Mouse (Mus musculus) forebrain, postnatal 0 days (tissue): ENCODE results near the gene Ltbp3. TPM values are rescaled to one million over a fixed set of nuclear protein-coding genes. Genes with fewer than 3 reads are reported as not detected.

Experiments used
- ATAC-seq: fragments of 200-750 bp; cut with Nextera tagmentation; 2 replicates; pipeline ENCODE4 v1.8.0; 2017; ENCODE audit warnings: mild to moderate bottlenecking, moderate library complexity
- DNase-seq: peaks from one replicate; pipeline ENCODE4 v3.0.0-alpha.2; 2015
- H3K27ac ChIP-seq: fragments of 300-500 bp; sonication (generic); 2 replicates; pipeline ENCODE4 v1.5.1; 2014; ENCODE audit warnings: low read depth, mild to moderate bottlenecking, antibody characterized with exemption, low read length, moderate library complexity, mixed read lengths
- H3K27me3 ChIP-seq: fragments of 300-500 bp; sonication (generic); 2 replicates; pipeline ENCODE4 v1.6.1; 2014; ENCODE audit warnings: mild to moderate bottlenecking, low read length, mixed read lengths; ENCODE audit not compliant: insufficient read depth
- H3K36me3 ChIP-seq: fragments of 300-500 bp; sonication (generic); 2 replicates; pipeline ENCODE4 v1.6.1; 2014; ENCODE audit warnings: mild to moderate bottlenecking, moderate library complexity; ENCODE audit not compliant: insufficient read depth
- H3K4me1 ChIP-seq: fragments of 300-500 bp; sonication (generic); 2 replicates; pipeline ENCODE4 v1.6.1; 2014; ENCODE audit warnings: antibody characterized with exemption; ENCODE audit not compliant: insufficient read depth
- H3K4me2 ChIP-seq: fragments of 300-500 bp; sonication (generic); 2 replicates; pipeline ENCODE4 v1.6.1; 2014; ENCODE audit warnings: low read depth, mild to moderate bottlenecking, moderate library complexity
- H3K4me3 ChIP-seq: fragments of 300-500 bp; sonication (generic); 2 replicates; pipeline ENCODE4 v1.5.1; 2014; ENCODE audit warnings: low read depth, low read length, mixed read lengths
- H3K9ac ChIP-seq: fragments of 300-500 bp; sonication (generic); 2 replicates; pipeline ENCODE4 v1.6.1; 2014; ENCODE audit warnings: mild to moderate bottlenecking
- H3K9me3 ChIP-seq: fragments of 300-500 bp; sonication (generic); 2 replicates; pipeline ENCODE4 v1.6.1; 2016; ENCODE audit warnings: low read length
- CTCF ChIP-seq: sonication (generic); IDR thresholded peaks from 2 replicates; pipeline ENCODE4 v1.5.1; 2016; ENCODE audit warnings: antibody characterized with exemption, control low read depth, low read depth
- WGBS: fragments of 180-500 bp; shearing (Covaris S2); extraction: QIAGEN DNeasy Blood & Tissue Kit; methylation state at CpG from one replicate; pipeline ENCODE4 v1.1.7; 2014; 5-methylcytosine and 5-hydroxymethylcytosine counted together
- polyA plus RNA-seq: library from polyadenylated mRNA; unstranded; fragments of >200 nt; fragmentation: Nextera tagmentation; extraction: Ambion mirVana; gene quantifications from 2 replicates; pipeline ENCODE4 v1.2.1, GENCODE M21; 2015
- total RNA-seq: library from RNA; depleted of rRNA; stranded (reverse); fragments of >200 nt; gene quantifications from 2 replicates; pipeline ENCODE4 v1.2.3, GENCODE M21; 2014; rRNA removed

The Ltbp3 gene
- total and polyA plus RNA-seq, 2 experiments from 2014 or later = 12.4 to 22.7 TPM

GRCm38 (mm10) chr19:5803041-5803880 is 62.6 kb downstream of the Ltbp3 start:
- peaks cover 16% of the 10 kb centered on the region for H3K4me1 ChIP-seq
- H3K36me3 ChIP-seq = no peaks in the 10 kb centered on the region

GRCm38 (mm10) chr19:5803881-5804279 is 63.2 kb downstream of the Ltbp3 start:
- Histone ChIP-seq H3K27ac (peak overlapping the region; percentile 100), H3K9me3 (no peaks in the 10 kb centered on the region), H3K9ac (peak overlapping the region; percentile 57), H3K4me2 (peak overlapping the region; percentile 98), H3K4me1 (peaks cover 16% of the 10 kb centered on the region), H3K27me3 (no peaks in the 10 kb centered on the region), H3K36me3 (no peaks in the 10 kb centered on the region), H3K4me3 (peak overlapping the region; percentile 86)
- peak; percentile 44 for ATAC-seq
- DNase-seq = no peak
- WGBS = under 1% methylated on average over 16 of the region's 16 CpGs
- peak; percentile 7; the same call in 1 of the 2 replicates for TF ChIP-seq CTCF

More at GRCm38 (mm10) chr19:5803041-5803880, 62.6 kb downstream of the Ltbp3 start:
- peak overlapping the region; percentile 98 for H3K4me2 ChIP-seq
- WGBS = 2% methylated on average over 67 of the region's 67 CpGs
- H3K27ac ChIP-seq = peak overlapping the region; percentile 100
- no peaks in the 10 kb centered on the region for H3K27me3 ChIP-seq
- no peaks in the 10 kb centered on the region for H3K9me3 ChIP-seq
- DNase-seq (peak; percentile 100), ATAC-seq (peak; percentile 97)
- no peak for TF ChIP-seq CTCF
- H3K9ac ChIP-seq = peak overlapping the region; percentile 97
- H3K4me3 ChIP-seq = peak overlapping the region; percentile 86

GRCm38 (mm10) chr19:5804371-5804899 is 63.7 kb downstream of the Ltbp3 start:
- H3K4me3 ChIP-seq = no peak overlapping the region
- no peak for TF ChIP-seq CTCF
- peak overlapping the region; percentile 57 for H3K9ac ChIP-seq
- H3K27me3 ChIP-seq = no peaks in the 10 kb centered on the region
- H3K4me2 ChIP-seq = peak overlapping the region; percentile 98
- H3K4me1 ChIP-seq = peaks cover 16% of the 10 kb centered on the region
- no peaks in the 10 kb centered on the region for H3K9me3 ChIP-seq
- ATAC-seq (no peak), DNase-seq (no peak)
- H3K36me3 ChIP-seq = no peaks in the 10 kb centered on the region
- peak overlapping the region; percentile 100 for H3K27ac ChIP-seq
- 28% methylated on average over 8 of the region's 8 CpGs for WGBS

GRCm38 (mm10) chr19:5806051-5806808 is 65.5 kb downstream of the Ltbp3 start:
- no peak overlapping the region for H3K4me2 ChIP-seq

GRCm38 (mm10) chr19:5806809-5807205 is 66.1 kb downstream of the Ltbp3 start:
- WGBS = 27% methylated on average over 6 of the region's 6 CpGs
- H3K27ac ChIP-seq = peak overlapping the region; percentile 45; the same call in 1 of the 2 replicates
- no peak for DNase-seq
- H3K27me3 ChIP-seq = no peaks in the 10 kb centered on the region
- no peak overlapping the region for H3K9ac ChIP-seq
- no peak overlapping the region for H3K4me2 ChIP-seq
- no peaks in the 10 kb centered on the region for H3K9me3 ChIP-seq
- H3K4me3 ChIP-seq = no peak overlapping the region
- ATAC-seq = no peak
- H3K4me1 ChIP-seq = peaks cover 39% of the 10 kb centered on the region
- H3K36me3 ChIP-seq = no peaks in the 10 kb centered on the region
- no peak for TF ChIP-seq CTCF

More at GRCm38 (mm10) chr19:5806051-5806808, 65.5 kb downstream of the Ltbp3 start:
- ATAC-seq (no peak), DNase-seq (no peak)
- no peak for TF ChIP-seq CTCF
- H3K4me1 ChIP-seq = peaks cover 33% of the 10 kb centered on the region
- H3K36me3 ChIP-seq = no peaks in the 10 kb centered on the region
- no peaks in the 10 kb centered on the region for H3K27me3 ChIP-seq
- no peak overlapping the region for H3K4me3 ChIP-seq
- H3K9ac ChIP-seq = no peak overlapping the region
- peak overlapping the region; percentile 70 for H3K27ac ChIP-seq
- WGBS = 8% methylated on average over 8 of the region's 8 CpGs
- no peaks in the 10 kb centered on the region for H3K9me3 ChIP-seq

GRCm38 (mm10) chr19:5807740-5808139 is 67.0 kb downstream of the Ltbp3 start:
- no peaks in the 10 kb centered on the region for H3K36me3 ChIP-seq
- no peak overlapping the region for H3K4me3 ChIP-seq
- peaks cover 45% of the 10 kb centered on the region for H3K4me1 ChIP-seq
- no peaks in the 10 kb centered on the region for H3K9me3 ChIP-seq
- no peak for DNase-seq
- 73% methylated on average over 2 of the region's 3 CpGs for WGBS
- no peak for TF ChIP-seq CTCF
- ATAC-seq = no peak
- H3K27ac ChIP-seq = no peak overlapping the region
- no peak overlapping the region for H3K9ac ChIP-seq
- H3K4me2 ChIP-seq = no peak overlapping the region
- no peaks in the 10 kb centered on the region for H3K27me3 ChIP-seq

Other genes with a start within 250 kb of the Ltbp3 start
- 5.0 and 5.2 TPM in 2 replicates for gene 1700020D05Rik, start 237.1 kb upstream of the Ltbp3 start, total RNA-seq
- gene 1700020D05Rik, start 237.1 kb upstream of the Ltbp3 start, polyA plus RNA-seq = not detected in 2 replicates
- gene Snx32, start 230.4 kb upstream of the Ltbp3 start, total RNA-seq = 77.7 and 85.6 TPM in 2 replicates
- 64.1 and 68.1 TPM in 2 replicates for gene Snx32, start 230.4 kb upstream of the Ltbp3 start, polyA plus RNA-seq
- not detected in 2 replicates for gene Ovol1, start 180.3 kb upstream of the Ltbp3 start, total RNA-seq
- 0.11 and 0.21 TPM in 2 replicates for gene Ovol1, start 180.3 kb upstream of the Ltbp3 start, polyA plus RNA-seq
- 9.0 and 9.5 TPM in 2 replicates for gene Ap5b1, start 172.9 kb upstream of the Ltbp3 start, total RNA-seq
- 1.2 and 1.6 TPM in 2 replicates for gene Ap5b1, start 172.9 kb upstream of the Ltbp3 start, polyA plus RNA-seq
- 29.0 and 34.1 TPM in 2 replicates for gene Rnaseh2c, start 139.0 kb upstream of the Ltbp3 start, total RNA-seq
- 49.8 and 59.9 TPM in 2 replicates for gene Rnaseh2c, start 139.0 kb upstream of the Ltbp3 start, polyA plus RNA-seq
- gene Kat5, start 130.7 kb upstream of the Ltbp3 start, total RNA-seq = 131 and 150 TPM in 2 replicates
- gene Kat5, start 130.7 kb upstream of the Ltbp3 start, polyA plus RNA-seq = 62.8 and 72.6 TPM in 2 replicates
- 23.2 and 34.8 TPM in 2 replicates for gene Rela, start 103.4 kb upstream of the Ltbp3 start, total RNA-seq
- 26.8 and 32.3 TPM in 2 replicates for gene Rela, start 103.4 kb upstream of the Ltbp3 start, polyA plus RNA-seq
- 16.6 and 18.3 TPM in 2 replicates for gene Sipa1, start 77.2 kb upstream of the Ltbp3 start, total RNA-seq
- 14.6 and 19.6 TPM in 2 replicates for gene Sipa1, start 77.2 kb upstream of the Ltbp3 start, polyA plus RNA-seq
- 14.4 and 19.7 TPM in 2 replicates for gene Map3k11, start 52.2 kb upstream of the Ltbp3 start, total RNA-seq
- 8.7 and 9.0 TPM in 2 replicates for gene Map3k11, start 52.2 kb upstream of the Ltbp3 start, polyA plus RNA-seq
- 57.4 and 67.1 TPM in 2 replicates for gene Pcnx3, start 52.0 kb upstream of the Ltbp3 start, total RNA-seq
- gene Pcnx3, start 52.0 kb upstream of the Ltbp3 start, polyA plus RNA-seq = 10.2 and 17.2 TPM in 2 replicates
- gene Kcnk7, start 36.5 kb upstream of the Ltbp3 start, total RNA-seq = not detected in 2 replicates
- 0.17 TPM in 1 of 2 replicates, not detected in the other for gene Kcnk7, start 36.5 kb upstream of the Ltbp3 start, polyA plus RNA-seq
- 28.5 and 33.2 TPM in 2 replicates for gene Ehbp1l1, start 14.6 kb upstream of the Ltbp3 start, total RNA-seq
- gene Ehbp1l1, start 14.6 kb upstream of the Ltbp3 start, polyA plus RNA-seq = 41.3 and 53.0 TPM in 2 replicates
- 169 and 172 TPM in 2 replicates for gene Fam89b, start 11.3 kb upstream of the Ltbp3 start, total RNA-seq
- 165 and 200 TPM in 2 replicates for gene Fam89b, start 11.3 kb upstream of the Ltbp3 start, polyA plus RNA-seq
- gene Scyl1, start 30.5 kb downstream of the Ltbp3 start, total RNA-seq = 79.8 and 98.1 TPM in 2 replicates
- gene Scyl1, start 30.5 kb downstream of the Ltbp3 start, polyA plus RNA-seq = 62.7 and 68.8 TPM in 2 replicates
- gene Frmd8, start 134.4 kb downstream of the Ltbp3 start, total RNA-seq = 8.5 and 13.3 TPM in 2 replicates
- 9.0 and 10.3 TPM in 2 replicates for gene Frmd8, start 134.4 kb downstream of the Ltbp3 start, polyA plus RNA-seq
- gene Slc25a45, start 136.9 kb downstream of the Ltbp3 start, total RNA-seq = 2.2 and 2.6 TPM in 2 replicates
- 2.0 and 2.9 TPM in 2 replicates for gene Slc25a45, start 136.9 kb downstream of the Ltbp3 start, polyA plus RNA-seq
- 9.9 and 14.2 TPM in 2 replicates for gene Tigd3, start 153.2 kb downstream of the Ltbp3 start, total RNA-seq
- gene Tigd3, start 153.2 kb downstream of the Ltbp3 start, polyA plus RNA-seq = 8.6 and 10.2 TPM in 2 replicates
- gene Dpf2, start 172.1 kb downstream of the Ltbp3 start, total RNA-seq = 52.8 and 64.5 TPM in 2 replicates
- gene Dpf2, start 172.1 kb downstream of the Ltbp3 start, polyA plus RNA-seq = 56.8 and 60.1 TPM in 2 replicates
- 13.3 and 18.4 TPM in 2 replicates for gene Cdc42ep2, start 183.9 kb downstream of the Ltbp3 start, total RNA-seq
- 13.5 and 15.6 TPM in 2 replicates for gene Cdc42ep2, start 183.9 kb downstream of the Ltbp3 start, polyA plus RNA-seq
- gene Pola2, start 223.3 kb downstream of the Ltbp3 start, total RNA-seq = 12.4 and 18.1 TPM in 2 replicates
- gene Pola2, start 223.3 kb downstream of the Ltbp3 start, polyA plus RNA-seq = 13.7 and 15.3 TPM in 2 replicates
- gene Slc22a20, start 245.2 kb downstream of the Ltbp3 start, total RNA-seq = not detected in 2 replicates
- not detected in 2 replicates for gene Slc22a20, start 245.2 kb downstream of the Ltbp3 start, polyA plus RNA-seq